Mouse (Mus musculus) ovary, postnatal 36 days (tissue): Measurements from ENCODE around the gene Dazap2.

Source experiments
- DNase-seq: peaks from one replicate; pipeline ENCODE4 v3.0.0; 2022; ENCODE audit warnings: low spot score, mixed read lengths

Dazap2 gene

DNA sequence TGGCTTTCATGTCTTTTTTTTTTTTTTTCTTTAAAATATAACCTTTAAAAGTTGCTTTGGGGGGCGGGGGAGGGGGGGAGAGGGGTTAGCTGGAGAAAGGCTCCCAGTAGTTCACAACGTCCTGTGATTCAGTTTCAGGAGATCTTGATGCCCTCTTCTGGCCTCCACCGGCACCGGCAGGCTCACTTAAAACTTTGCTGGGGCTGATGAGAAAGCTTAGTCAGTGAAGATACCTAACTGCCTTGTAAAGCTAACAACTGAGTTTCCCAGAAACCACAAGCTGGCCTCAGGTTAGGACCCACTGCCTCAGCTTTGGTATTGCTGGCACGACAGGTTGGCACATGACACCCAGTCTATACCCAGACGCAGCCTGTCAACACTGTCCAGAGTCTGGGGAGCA is 22.5 kb downstream of the Dazap2 start:
- DNase-seq, result no peak

DNA sequence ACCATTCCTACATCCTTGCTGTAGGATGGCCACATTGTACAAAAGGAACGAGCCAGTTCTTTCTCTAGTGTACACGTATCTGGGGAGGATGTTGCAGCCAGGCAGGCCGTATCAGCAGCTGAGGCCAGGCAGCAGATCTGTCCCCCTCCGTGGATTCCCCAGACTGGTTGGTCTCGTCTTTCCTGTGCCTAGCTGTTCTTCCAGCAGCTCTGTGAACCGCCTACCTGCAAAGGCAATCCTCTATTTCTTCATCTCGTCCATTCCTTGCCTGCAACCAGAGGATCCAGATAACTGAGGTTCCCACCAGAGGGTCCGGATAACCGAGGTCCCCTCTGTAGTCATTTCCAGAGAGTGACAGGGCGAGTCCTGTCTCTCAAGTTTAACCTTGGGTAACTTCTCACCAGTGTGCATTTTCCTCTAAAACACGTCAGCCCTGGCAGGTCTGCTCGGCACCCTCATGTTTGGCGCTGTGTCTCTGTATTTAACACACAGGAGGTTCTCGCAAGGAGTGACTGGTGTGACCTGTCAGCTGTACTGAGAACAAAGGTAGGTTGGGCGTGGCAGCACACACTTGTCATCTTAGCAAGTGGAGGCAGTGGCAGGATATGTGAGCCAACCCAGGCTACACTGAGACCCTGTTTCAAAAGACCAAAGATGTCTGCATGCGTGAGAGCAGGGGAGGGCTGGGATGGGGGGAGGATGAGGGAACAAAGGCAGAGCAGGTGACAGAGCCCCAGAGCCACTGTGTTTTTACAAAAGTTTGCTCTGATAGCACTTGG is 25.0 kb downstream of the Dazap2 start:
- DNase-seq, result no peak

DNA sequence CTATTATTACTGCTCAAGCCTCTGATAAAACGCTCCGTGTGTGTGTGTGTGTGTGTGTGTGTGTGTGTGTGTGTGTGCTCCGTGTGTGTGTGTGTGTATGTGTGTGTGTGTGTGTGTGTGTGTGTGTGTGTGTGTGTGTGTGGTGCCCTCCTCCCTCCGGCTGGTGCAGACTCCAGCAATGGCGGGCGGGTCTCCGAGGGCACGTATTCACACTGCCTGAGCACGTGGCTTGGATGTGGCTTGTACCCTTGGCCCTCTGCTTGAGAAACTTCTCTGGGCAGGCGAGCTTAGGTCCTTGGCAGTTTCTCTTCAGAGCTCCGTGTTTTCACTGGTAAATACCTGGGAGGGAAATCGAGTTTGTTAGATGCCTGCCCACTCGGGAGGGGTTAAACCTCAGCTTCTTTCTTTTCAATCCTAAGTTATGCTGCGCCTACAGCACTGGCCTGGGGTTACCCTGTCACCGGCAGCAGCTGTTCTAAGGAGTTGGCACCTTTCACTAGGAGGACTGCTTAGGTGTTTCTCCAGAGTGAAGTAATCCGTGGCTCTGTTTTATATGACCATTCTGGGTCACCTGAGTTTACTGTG is 26.2 kb downstream of the Dazap2 start:
- DNase-seq, result no peak

DNA sequence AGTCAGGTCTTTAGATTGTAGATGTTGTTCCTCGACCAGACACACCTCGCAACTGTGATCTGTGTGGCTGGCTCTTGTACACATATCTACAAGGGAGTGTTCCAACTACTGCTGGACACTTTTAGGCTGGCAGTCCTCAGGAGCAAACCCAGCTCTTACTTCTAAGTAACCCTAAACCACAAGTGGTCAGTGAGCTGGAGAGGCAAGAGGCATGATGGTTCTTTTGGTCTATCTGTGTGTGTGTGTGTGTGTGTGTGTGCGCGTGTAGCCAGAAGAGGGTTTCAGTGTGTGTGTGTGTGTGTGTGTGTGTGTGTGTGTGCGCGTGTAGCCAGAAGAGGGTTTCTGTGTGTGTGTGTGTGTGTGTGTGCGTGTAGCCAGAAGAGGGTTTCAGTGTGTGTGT is 27.3 kb downstream of the Dazap2 start:
- no peak for DNase-seq

DNA sequence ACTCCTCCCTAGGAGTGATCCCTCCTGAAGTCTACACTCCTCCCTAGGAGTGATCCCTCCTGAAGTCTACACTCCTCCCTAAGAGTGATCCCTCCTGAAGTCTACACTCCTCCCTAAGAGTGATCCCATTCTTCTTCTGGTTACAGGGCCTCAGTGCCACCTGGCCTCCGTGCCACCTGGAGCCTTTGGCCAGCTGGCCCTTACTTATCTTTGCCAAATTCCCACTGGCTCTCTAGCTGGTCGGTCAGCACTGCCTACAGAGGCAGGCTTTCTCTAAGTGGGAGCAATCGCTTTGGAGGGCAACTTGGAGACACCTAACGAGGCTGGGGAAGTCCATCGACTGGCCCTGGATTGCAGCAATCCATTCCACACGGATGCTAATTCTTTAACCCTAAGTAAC is 31.0 kb downstream of the Dazap2 start:
- no peak for DNase-seq

DNA sequence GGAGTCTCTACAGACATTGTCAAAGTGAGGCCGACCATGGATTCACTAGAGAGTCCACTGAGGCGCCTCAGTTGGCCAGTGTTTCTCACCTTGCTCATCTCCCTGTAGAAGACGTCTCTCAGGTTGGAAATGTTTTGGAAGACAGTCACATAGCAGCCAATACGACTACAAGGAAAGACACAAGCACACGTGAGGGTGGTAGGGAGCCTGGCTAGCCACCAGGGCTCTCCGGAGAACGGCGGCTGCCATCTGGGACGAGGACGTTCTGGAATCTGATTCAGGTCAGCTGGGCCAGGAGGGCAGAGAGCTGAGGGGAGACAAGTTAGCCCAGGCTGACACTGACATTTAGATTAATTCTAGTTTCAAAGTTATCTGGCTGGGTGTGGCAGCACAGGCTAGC is 35.0 kb downstream of the Dazap2 start:
- no peak for DNase-seq

DNA sequence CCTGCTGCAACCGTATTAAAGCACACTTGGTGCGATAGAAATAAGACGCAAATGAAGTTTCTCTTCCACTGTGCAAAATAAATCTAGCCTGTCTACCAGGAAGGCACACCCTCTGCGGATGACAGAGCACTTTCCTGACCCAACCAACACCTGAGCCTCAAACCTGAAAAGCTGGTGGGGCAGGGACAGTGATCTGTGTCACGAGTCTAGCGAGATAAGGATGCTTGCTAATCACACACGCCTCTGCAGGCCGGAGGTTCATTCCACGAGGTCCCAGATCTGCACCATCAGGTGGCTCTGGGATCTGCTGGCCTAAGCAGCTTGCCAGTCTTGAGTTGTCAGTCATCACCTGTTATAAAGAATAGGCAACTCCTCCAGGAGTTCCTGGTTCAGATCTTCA is 36.5 kb downstream of the Dazap2 start:
- no peak for DNase-seq

DNA sequence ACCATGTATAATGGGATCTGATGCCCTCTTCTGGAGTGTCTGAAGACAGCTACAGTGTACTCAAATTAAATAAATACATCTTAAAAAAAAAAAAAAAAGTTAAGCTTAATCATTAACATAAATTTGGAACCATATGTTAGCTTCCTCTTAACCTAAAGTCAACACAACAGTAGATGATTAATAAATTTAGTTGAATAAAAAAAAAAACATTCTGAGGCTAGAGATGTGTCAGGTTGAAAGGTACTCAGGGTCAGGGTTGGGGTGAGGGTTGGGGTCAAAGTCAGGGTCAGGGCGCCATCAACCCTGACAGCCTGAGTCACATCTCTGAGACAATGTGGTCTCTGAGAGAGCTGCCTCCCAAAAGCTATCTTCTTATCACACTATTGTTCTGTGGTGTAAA is 39.1 kb downstream of the Dazap2 start:
- no peak for DNase-seq

DNA sequence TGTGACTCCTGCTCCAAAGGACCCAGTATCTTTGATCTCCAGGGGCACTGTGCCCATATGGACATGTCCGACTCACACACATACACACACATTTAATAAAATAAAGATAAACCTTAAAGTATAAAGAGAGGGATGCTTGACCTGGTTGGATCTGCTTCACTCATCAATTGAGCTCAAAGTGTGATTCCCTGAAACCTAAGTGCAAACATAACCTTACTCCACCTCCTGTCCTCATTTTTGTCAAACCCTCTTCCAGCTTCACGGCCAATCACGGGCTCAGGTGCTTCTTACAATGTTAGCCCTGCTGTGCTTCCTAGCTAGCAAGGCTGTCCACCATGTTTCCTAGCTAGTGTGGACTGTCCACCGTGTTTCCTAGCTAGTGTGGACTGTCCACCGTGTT is 40.1 kb downstream of the Dazap2 start:
- no peak for DNase-seq

DNA sequence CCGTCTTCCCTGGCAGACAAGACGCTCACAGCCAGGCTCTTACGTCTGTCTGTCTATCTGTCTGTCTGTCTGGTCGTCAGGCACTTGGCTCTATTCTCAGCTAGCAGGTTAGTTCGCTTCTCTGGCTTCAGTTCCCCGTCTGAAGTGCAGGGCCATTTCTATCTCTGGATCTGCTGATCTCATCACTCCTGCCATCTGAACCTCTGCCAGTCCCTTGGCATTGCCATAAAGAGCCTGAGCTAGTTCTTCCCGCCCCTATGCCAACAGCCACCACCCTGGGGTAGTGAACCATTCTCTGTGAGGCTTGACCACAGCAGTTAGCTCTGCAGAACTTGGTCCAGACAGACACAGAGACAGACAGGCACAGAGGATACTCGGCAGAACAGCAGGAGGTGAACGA is 45.2 kb downstream of the Dazap2 start:
- DNase-seq, result no peak

DNA sequence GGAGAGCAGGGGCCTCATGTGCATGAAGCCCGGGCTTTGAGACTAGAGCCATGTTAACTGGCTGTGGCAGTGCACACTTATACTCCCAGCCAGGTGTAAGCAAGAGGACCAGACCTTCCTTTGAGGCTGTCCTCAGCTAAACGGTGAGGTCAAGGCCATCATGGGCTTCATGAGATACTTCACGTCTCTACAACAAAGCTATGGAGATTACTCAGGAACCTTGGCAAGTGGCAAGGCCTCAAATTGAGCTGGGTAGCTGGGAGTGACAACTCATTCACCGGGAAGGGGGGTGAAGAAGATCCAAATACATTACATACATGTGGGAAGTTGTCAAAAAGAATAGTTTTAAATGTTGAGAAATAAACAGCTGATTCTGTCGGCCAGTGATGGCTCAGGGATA is 45.7 kb downstream of the Dazap2 start:
- no peak for DNase-seq

DNA sequence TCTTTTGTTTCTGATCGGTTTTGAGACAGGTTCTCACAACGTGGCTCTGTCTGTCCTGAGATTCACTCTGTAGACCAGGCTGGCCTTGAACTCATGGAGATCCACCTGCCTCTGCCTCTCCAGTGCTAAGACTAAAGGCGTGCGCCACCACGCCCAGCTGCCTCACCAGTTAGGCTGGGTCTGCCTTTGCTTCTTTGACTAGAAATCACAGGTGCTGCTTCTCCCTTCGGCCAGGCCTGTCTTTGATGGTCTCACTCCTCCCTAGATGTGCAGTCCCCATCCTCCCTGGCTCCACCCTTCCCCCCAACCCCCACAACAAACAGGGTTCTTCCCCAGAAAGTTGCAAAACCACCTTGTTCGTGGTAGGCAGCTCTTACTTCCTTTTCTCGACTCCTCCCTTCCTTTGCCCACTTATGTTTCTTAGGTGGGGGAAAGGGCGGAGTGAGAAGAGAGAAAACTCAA is 49.7 kb downstream of the Dazap2 start:
- DNase-seq, result no peak

DNA sequence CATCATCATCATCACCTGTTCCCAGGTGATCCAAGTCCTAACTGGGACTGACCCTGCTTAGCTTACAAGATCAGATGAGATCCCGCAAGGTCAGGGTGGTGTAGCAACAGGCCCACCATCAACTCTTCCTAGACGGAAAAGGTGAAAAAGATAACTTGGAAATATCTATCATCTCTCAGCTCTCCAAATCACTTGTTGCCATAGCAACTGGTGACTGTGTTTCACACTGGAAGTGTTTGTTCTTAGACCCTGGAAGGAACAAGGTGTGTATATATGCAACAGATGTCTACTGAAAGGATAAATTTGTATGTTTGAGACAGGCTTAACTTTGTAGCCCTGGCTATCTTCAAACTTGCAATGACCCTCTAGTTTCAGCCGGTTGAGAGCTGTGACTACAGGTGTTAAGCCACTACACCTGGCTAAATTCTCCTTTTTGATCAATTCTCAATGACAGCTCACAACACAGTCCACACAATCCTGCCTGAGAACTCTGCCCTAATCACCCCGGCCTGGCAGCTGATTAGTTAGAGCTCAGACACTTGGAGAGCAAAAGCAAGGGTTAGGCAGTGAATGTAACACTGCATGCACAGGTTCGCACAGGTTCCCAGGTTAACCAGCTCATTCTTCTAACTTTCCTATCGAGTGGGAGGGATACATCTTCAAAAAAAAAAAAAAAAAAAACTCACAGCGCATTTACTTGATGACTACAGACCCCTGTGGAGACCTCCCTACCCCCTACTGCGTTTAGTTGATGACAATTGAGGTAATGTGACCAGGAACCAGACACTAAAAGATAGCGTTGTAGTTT is 50.5 kb downstream of the Dazap2 start:
- no peak for DNase-seq

DNA sequence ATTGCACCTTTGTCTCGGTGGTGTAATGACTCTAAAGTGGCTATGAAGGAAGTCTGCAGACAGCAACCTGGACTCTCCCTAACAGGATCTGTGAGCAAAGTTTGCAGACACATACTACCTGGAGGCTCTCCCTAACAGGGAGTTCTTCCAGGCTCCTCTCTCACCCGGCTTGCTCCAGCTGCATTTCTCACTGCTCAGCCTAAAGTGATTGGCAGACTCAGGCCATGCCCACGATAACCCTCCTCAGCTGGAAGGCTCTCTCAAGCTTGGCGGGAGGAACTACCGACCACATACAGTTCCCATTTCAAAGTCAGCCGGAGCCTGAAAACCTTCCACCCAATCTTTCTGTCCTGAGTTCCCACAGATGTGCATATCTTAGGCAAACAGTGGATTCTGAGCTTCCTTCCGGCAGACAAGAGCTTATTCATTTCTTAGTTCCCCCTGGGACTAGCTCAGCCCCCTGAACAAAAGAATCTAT is 51.1 kb downstream of the Dazap2 start:
- no peak for DNase-seq

DNA sequence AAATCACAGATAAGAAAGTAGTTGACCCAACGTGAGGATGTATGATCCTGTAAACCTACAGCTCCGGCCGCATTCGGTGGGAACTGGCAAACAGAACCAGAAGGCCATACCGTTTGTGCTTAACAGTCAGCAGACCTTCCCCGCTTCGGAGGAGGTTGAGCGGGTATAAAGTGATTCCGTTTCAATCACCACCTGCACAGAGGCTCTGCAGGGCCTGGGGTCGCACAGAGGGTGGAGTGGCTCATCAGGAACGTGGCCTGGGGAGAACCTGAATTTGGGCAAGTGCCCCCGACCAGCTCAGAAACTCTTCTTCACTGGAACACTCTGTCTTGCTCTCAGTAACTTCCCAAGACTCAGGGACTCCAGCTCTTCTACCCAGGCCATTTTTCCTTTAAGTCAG is 51.7 kb downstream of the Dazap2 start:
- DNase-seq, result no peak

DNA sequence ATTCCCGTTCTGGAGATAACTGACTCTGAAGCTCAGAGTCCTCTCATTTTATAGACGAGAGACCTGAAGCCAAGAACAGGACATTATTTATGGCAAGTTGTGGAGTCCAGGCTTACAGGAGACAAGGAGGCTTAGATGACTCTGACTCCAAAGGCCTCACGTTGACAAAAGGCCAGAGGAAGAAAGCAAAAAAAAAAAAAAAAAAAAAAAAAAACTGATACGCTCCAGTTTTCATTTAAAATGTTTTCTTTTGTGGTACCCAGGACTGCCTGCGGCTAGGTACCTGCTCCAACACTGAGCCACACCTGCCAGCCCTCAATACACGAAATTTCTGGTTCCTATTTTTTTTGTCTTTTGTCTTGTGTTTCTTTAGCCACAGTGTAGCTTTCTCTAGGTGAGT is 52.3 kb downstream of the Dazap2 start:
- DNase-seq, result no peak

DNA sequence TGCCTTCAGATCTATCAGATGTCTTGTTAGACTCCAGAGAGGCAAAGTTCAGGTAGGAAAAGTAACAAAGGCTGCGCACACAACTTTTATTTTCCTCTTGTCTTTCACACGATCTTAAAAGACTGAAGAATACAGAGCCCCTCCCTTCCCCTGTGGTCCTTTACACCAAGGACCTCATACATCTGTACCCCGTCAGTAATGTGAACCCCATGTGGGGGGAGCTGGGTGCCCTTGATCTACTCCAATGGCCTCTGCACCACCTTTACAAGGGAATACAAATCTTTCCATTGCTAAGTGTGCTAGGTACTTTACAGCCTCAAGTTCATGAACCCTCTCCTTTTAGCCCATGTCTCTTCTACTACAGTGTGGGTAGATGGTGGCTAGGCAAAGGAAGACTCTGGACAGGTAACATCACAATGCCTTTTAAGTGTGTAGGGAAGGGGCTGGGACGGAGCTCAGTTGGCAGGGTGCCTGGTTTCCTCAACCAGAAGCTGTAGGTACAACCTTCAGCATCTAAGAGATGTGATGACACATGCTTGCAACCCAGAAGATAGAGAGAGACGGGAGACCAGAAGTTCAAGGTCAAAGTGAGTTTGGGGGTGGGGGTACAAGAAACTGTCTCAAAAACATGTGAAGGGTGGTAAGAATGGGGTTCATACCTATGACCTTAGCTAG is 52.9 kb downstream of the Dazap2 start:
- DNase-seq, result no peak

DNA sequence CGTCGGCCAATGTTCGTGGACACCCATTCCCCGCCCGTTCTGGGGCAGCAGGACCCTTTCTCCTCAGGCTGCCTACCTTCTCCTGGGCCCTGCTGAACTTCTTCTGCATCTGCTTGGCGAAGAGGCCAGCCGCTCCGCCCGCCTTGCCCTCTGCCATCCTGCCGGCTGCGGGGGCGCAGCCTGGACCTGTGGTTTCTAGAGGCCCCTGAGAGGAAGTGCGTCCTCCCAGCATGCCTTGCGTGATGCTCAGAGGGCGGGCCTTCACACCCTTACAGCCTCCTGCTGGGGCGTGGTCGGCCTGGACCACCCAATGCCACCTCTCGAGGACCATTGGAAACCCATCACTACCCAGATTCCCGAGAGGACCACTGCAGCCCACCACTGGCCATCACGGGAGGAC is 54.2 kb downstream of the Dazap2 start, which contains the start of gene Bin2:
Gene Bin2, minus strand, starts transcription at position 217 of the 400 bp plus-strand sequence.
- no peak for DNase-seq

DNA sequence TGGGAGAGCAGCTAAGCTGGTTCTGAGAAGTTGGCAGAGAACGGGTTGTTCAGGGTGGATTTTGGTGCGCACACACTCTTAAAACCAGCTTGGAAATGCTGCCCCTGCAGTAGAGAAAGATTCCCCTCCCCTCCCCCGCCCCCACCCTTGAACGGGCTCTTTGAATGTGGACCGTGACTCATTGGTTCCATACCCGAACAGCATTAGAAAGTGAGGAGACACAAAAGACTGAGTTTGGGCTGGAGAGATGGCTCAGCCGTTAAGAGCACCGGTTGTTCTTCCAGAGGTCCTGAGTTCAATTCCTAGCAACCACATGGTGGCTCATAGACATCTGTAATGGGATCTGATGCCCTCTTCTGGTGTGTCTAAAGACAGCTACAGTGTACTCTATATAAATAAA is 54.9 kb downstream of the Dazap2 start:
- no peak for DNase-seq
